Comparison of ENCODE assay signal across 21 mouse cellular contexts in genomic region chr13:90183536-90183935, GRCm38 (mm10).
DNase-seq lines count a peak whose midpoint lies in the region; ATAC-seq lines count a peak whose summit lies in the region.
"Had no signal": no experiment of that assay in that cellular context is flagged by ENCODE, and none has a peak within 500 bp of the region (broad histone marks: within the 10 kb centered on the region; RNA-seq: fewer than 3 reads in every experiment).

No protein-coding gene starts in this region.

- H3K4me2 ChIP-seq in midbrain, embryonic 11.5 days: no peak overlapping the region
- H3K4me2 ChIP-seq in midbrain, embryonic 14.5 days (ENCODE audit: low read length): no peak overlapping the region
- H3K4me2 ChIP-seq in kidney, embryonic 15.5 days: no peak overlapping the region
- H3K4me2 ChIP-seq: embryonic facial prominence, embryonic 12.5 days; forebrain, embryonic 13.5 days; forebrain, embryonic 15.5 days had no signal

- no peaks in the 10 kb centered on the region; the same call in 1 of the 2 replicates for H3K27me3 ChIP-seq in midbrain, embryonic 11.5 days (ENCODE audit: control insufficient read depth, insufficient read depth, low read length)
- H3K27me3 ChIP-seq in midbrain, embryonic 14.5 days (ENCODE audit: control insufficient read depth, insufficient read depth, low read length): peaks cover 3% of the 10 kb centered on the region; the same call in 1 of the 2 replicates
- no peaks in the 10 kb centered on the region for H3K27me3 ChIP-seq in kidney, embryonic 15.5 days
- H3K27me3 ChIP-seq: embryonic facial prominence, embryonic 12.5 days; forebrain, embryonic 13.5 days; forebrain, embryonic 15.5 days; Patski had no signal

- H3K9ac ChIP-seq in midbrain, embryonic 11.5 days (ENCODE audit: low read length): no peak overlapping the region
- H3K9ac ChIP-seq in midbrain, embryonic 14.5 days (replicated peaks; ENCODE audit: low read length): no peak overlapping the region
- no peak overlapping the region for H3K9ac ChIP-seq in kidney, embryonic 15.5 days
- H3K9ac ChIP-seq: embryonic facial prominence, embryonic 12.5 days; forebrain, embryonic 13.5 days; forebrain, embryonic 15.5 days; forebrain, postnatal 0 days had no signal

- H3K9me3 ChIP-seq in midbrain, embryonic 11.5 days (ENCODE audit: control insufficient read depth, low read length): no peaks in the 10 kb centered on the region
- no peaks in the 10 kb centered on the region for H3K9me3 ChIP-seq in midbrain, embryonic 14.5 days (ENCODE audit: control insufficient read depth, low read length)
- H3K9me3 ChIP-seq in kidney, embryonic 15.5 days (replicated peaks): no peaks in the 10 kb centered on the region
- H3K9me3 ChIP-seq: embryonic facial prominence, embryonic 10.5 days; embryonic facial prominence, embryonic 12.5 days; forebrain, embryonic 13.5 days; forebrain, embryonic 15.5 days had no signal

- H3K27ac ChIP-seq in midbrain, embryonic 11.5 days (ENCODE audit: low read depth, low read length): no peak overlapping the region
- H3K27ac ChIP-seq in midbrain, embryonic 14.5 days (replicated peaks; ENCODE audit: low read depth, low read length): no peak overlapping the region
- H3K27ac ChIP-seq in kidney, embryonic 15.5 days: no peak overlapping the region
- H3K27ac ChIP-seq: embryonic facial prominence, embryonic 10.5 days; embryonic facial prominence, embryonic 12.5 days; forebrain, embryonic 13.5 days; forebrain, embryonic 15.5 days had no signal

- H3K36me3 ChIP-seq in midbrain, embryonic 11.5 days (ENCODE audit: control insufficient read depth, insufficient read depth, low read length): no peaks in the 10 kb centered on the region
- no peaks in the 10 kb centered on the region for H3K36me3 ChIP-seq in midbrain, embryonic 14.5 days (ENCODE audit: control insufficient read depth, insufficient read depth, low read length)
- no peaks in the 10 kb centered on the region for H3K36me3 ChIP-seq in kidney, embryonic 15.5 days
- H3K36me3 ChIP-seq: embryonic facial prominence, embryonic 10.5 days; embryonic facial prominence, embryonic 12.5 days; forebrain, embryonic 15.5 days had no signal

- DNase-seq in midbrain, embryonic 11.5 days (ENCODE audit: low spot score, missing footprints): peak; percentile 75
- no peak for DNase-seq in midbrain, embryonic 14.5 days
- DNase-seq in adrenal gland, postnatal 4 days (ENCODE audit: low spot score in 2 of 2): no peak
- DNase-seq: adrenal gland, adult 8-10 months; adrenal gland, postnatal 25 days; B cell, adult 2 months; cerebellum, adult 11-12 months; cerebellum, adult 2 months; cerebellum, adult 9-10 months; cerebellum, postnatal 10 days; cerebellum, postnatal 25 days; forebrain, postnatal 0 days had no signal

- H3K4me1 ChIP-seq in midbrain, embryonic 11.5 days (ENCODE audit: control insufficient read depth, insufficient read depth, low read length): 0 out of 2 replicates have a peak, but pooled peaks cover 2% of the 10 kb centered on the region
- H3K4me1 ChIP-seq in midbrain, embryonic 14.5 days (ENCODE audit: control insufficient read depth, insufficient read depth, low read length): peaks cover 8% of the 10 kb centered on the region; the same call in 1 of the 2 replicates
- H3K4me1 ChIP-seq in kidney, embryonic 15.5 days: no peaks in the 10 kb centered on the region
- H3K4me1 ChIP-seq: embryonic facial prominence, embryonic 12.5 days; forebrain, embryonic 15.5 days had no signal

- H3K4me3 ChIP-seq in midbrain, embryonic 11.5 days (ENCODE audit: low read depth, low read length): no peak overlapping the region
- no peak overlapping the region for H3K4me3 ChIP-seq in midbrain, embryonic 14.5 days (replicated peaks; ENCODE audit: low read depth, low read length)
- H3K4me3 ChIP-seq in kidney, embryonic 15.5 days (replicated peaks): no peak overlapping the region
- H3K4me3 ChIP-seq: embryonic facial prominence, embryonic 10.5 days; embryonic facial prominence, embryonic 12.5 days; forebrain, embryonic 13.5 days; forebrain, embryonic 15.5 days had no signal

- 88% methylated on average over 7 of the region's 7 CpGs for WGBS in midbrain, embryonic 11.5 days
- WGBS in midbrain, embryonic 14.5 days: 92% methylated on average over 7 of the region's 7 CpGs
- 88% methylated on average over 7 of the region's 7 CpGs for WGBS in kidney, embryonic 15.5 days

- no peak for ATAC-seq in midbrain, embryonic 11.5 days (ENCODE audit: low FRiP score)
- ATAC-seq in midbrain, embryonic 14.5 days (ENCODE audit: low FRiP score, low TSS enrichment): no peak
- ATAC-seq in granulocyte monocyte progenitor cell, adult 5-6 weeks (replicated peaks; ENCODE audit: poor library complexity, severe bottlenecking): peak; percentile 53; the same call in 1 of the 2 replicates
- ATAC-seq in kidney, embryonic 15.5 days (replicated peaks; ENCODE audit: low FRiP score): no peak
- ATAC-seq: activated CD4-positive, CD25-positive, alpha-beta regulatory T cell, adult 4 months; CD4-positive, CD25-positive, alpha-beta regulatory T cell, adult 4 months; forebrain, embryonic 13.5 days; forebrain, embryonic 15.5 days; forebrain, postnatal 0 days; Patski had no signal
